Mouse (Mus musculus) cortical plate, adult 2 months (tissue): ENCODE results near the gene Rtl4.

ENCODE experiments used
- CTCF ChIP-seq: fragments of 200-500 bp; IDR thresholded peaks from 2 replicates; pipeline ENCODE4 v1.5.1; 2011; ENCODE audit warnings: mild to moderate bottlenecking, control low read depth, low read length; ENCODE audit not compliant: insufficient read depth; ENCODE audit errors: extremely low read depth
- POLR2A ChIP-seq: fragments of 200-500 bp; IDR thresholded peaks from 2 replicates; pipeline ENCODE4 v1.6.1; 2011; ENCODE audit warnings: mild to moderate bottlenecking, low read length, control low read depth; ENCODE audit not compliant: insufficient read depth; ENCODE audit errors: extremely low read depth

GRCm38 (mm10) chrX:145090360-145090759 is 401.7 kb downstream of the Rtl4 start:
- TF ChIP-seq CTCF: no peak
- no peak for TF ChIP-seq POLR2A
